Mouse (Mus musculus) v-Abl transformed pro-B cells (cell line): ENCODE results near the gene Shisa4.

ENCODE experiments used
- in situ Hi-C, 2 experiments: fragments of 400-800 bp; cut with MboI; formaldehyde crosslinking; loops; one replicate each; pipeline ENCODE4 v1.15.1; 2025; ENCODE audit not compliant: unreplicated experiment in 2 of 2

The Shisa4 gene

DNA sequence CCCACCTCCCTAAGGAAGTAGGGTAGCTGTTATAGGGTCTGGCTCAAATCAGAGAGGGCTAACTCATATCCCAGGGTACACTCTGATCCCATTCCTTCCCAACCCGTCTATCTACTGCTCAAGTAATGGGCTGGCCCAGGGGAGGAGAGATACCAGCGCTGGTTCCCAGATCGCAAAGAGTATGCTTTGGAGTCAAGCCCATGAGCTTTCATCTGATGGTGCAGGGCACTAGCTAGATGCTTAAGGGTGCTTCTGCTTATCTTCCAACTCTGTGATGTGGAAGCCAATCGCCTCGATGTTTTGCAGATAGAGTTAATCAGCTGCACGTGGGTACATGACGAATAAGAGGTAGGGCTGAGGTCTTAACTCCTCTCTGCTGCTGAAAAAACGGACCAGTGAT, 7.4 kb downstream of the Shisa4 start:
- in situ Hi-C loops: loop anchor here (5.0 to 25.0 kb wide), 4 partner anchors 195 to 383 kb away; no protein-coding TSS in a partner anchor

DNA sequence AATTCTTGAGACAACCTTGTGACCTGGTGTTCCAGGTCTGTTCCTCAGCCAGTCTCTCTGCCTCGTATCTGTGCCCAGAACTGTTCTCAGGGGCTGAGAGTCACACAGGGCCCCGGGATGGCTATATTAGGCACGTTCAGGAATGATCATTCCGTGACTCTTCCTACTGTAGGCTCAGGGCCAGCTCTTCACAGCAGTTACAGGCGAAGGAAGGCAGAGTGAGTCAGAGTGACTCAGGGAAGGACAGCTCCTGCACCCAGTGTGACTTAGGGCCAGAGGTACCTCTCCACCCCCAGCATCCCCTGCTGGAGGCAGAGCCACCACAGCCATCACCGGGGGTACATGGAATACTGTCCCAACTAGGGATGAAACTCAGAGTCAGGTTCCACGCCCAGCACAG, 8.0 kb downstream of the Shisa4 start:
- in situ Hi-C loops: loop anchor here (5.0 to 25.0 kb wide), 4 partner anchors 195 to 382 kb away; no protein-coding TSS in a partner anchor

- in situ Hi-C loops: loop anchor here (5.0 to 25.0 kb wide), 4 partner anchors 194 to 382 kb away; no protein-coding TSS in a partner anchor
Observed at GRCm38 (mm10) chr1:135366380-135366779, 8.7 kb downstream of the Shisa4 start.

DNA sequence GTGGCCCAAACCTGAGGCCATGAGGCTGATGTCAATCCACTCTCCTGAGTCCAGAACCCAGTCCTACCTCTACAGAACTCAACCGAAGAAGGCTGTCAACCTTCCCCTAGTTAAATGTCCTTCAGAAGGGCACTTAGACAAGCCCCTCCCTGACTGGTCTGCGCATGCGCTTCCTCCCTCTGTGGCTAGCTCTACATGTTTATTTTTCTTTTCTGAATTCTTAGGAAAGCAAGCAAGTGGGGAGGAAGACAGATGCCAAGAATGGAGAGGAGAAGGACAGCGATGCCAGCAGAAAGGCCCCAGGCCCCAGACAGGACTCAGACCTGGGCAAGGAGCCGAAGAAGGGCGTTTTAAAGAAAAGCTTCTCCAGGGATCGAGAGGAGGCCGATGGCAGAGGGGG, 11.6 kb downstream of the Shisa4 start:
- in situ Hi-C loops: loop anchor here (10.0 to 25.0 kb wide), 2 partner anchors 376 to 379 kb away; no protein-coding TSS in a partner anchor

GRCm38 (mm10) chr1:135362115-135362514, 12.9 kb downstream of the Shisa4 start:
- in situ Hi-C loops: loop anchor here (10.0 to 25.0 kb wide), 2 partner anchors 375 to 377 kb away; no protein-coding TSS in a partner anchor

- in situ Hi-C loops: loop anchor here (10.0 to 25.0 kb wide), 2 partner anchors 374 to 377 kb away; no protein-coding TSS in a partner anchor
Observed at GRCm38 (mm10) chr1:135361491-135361890, 13.5 kb downstream of the Shisa4 start.

GRCm38 (mm10) chr1:135359071-135359470, 16.0 kb downstream of the Shisa4 start:
- in situ Hi-C loops: loop anchor here (5.0 to 25.0 kb wide), 2 partner anchors 97 to 372 kb away; no protein-coding TSS in a partner anchor

DNA sequence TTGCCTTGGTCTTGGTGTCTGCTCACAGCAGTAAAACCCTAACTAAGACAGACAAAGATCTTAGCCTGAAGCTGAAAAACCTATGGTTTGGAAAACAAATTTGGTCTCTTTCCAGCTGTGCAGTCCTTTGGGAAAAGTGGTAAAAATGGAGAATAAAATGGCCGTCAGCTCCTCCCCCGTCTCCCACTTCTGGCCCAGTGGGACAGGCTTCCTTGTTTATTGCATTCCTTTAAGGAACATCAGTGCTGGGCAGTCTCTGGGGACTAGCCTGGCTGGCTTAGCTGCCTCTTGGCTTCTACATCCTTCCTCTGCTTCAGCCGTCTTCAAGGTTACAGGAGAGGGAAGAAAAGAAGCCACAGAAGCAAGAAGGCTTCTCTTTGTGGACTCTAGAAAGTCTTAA, 23.1 kb downstream of the Shisa4 start:
- in situ Hi-C loops: loop anchor here in 1 of 2 experiments (25.0 kb wide), 1 partner anchor 365 kb away; no protein-coding TSS in a partner anchor

DNA sequence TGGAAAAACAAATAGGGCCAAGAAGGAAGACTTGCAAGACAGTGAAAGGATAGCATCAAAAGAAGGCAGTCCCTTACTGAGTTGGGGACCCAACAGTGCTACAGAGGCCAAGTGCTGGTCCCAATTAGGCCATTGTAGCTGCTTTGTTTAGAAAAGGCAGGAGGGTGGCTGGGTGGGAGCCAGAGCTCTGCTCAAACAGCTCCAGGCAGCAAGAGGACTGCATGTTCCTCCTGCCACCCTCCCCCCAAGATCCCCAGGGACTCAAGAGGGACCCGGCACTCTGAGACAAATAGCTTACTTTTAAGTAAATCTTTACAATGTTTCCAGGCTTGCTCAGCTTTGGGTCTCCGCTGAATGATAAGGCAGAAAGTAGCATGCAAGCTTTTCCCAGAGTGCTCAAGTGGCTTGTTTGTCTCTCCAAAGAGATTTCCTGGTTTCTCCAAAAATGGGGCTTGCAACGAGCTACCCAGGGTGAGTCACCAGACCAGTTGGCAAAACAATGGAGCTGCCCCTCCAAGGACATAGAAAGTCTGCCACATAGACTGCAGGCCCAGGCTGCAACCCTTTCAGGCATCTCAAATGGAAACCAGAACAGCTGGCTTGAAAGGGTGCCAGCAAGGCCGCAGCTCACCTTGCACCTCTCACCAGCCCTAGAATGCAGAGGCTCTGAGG, 27.4 kb downstream of the Shisa4 start:
- in situ Hi-C loops: no loop called here

DNA sequence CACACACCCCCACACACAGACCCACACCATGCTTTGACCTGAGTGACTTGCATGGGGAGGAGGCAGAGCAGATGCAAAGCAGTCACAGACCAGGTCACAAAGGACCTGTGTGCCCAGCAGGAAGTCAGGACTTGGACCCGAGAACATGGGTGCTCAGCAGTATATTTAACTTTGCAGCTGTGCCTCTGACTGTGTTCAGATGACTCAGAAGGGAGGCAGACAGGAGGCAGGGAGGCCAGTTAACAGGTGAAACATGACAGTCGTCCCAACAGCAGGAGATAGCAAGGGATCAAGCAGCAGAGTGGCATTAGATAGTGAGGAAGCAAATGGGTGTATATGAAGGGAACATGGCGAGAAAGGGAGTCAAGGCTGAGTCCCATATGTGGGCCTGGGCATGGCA, 28.1 kb downstream of the Shisa4 start:
- in situ Hi-C loops: no loop called here

- in situ Hi-C loops: no loop called here
Observed at GRCm38 (mm10) chr1:135344026-135344425, 31.0 kb downstream of the Shisa4 start.

DNA sequence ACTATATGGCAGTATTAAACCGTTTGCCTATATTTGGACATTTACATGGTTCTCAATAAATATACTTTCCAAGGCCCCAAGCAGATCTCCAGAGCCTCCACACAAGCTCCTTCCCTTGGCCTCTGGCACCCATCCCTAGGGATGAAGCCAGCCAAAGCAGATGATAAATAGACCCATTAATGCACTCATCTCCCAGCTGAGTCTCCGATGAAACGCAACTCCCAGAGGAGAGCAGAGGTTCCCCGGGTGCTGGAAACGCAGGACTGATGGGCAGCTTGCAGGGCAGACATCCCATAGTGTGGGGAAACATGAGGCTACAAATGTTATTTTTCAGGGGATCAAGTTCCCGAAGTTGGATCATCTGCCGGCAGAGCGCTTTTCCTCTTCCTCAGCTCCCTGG, 33.1 kb downstream of the Shisa4 start:
- in situ Hi-C loops: no loop called here

DNA sequence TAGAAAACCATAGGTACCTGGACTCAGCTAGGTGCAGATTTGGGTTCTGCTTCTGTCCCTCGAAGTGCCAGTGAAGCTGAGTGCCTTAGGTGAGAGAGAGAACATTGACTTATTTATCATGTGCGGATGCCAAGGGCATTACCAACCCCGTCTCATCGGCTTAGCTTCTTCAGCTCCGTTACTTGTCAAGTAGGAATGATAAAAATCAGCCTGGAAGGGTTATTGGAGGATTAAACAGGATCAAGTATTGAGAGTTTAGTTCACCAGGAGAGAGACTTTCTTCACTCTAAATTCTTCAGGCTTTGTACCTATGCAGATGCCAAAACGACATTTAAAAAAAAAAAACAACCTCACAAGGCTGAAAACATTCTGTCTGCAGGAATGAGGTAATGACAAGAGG, 44.5 kb downstream of the Shisa4 start:
- in situ Hi-C loops: no loop called here

GRCm38 (mm10) chr1:135328368-135328767, 46.7 kb downstream of the Shisa4 start:
- in situ Hi-C loops: no loop called here

- in situ Hi-C loops: no loop called here
Observed at GRCm38 (mm10) chr1:135325934-135326333, 49.1 kb downstream of the Shisa4 start.

DNA sequence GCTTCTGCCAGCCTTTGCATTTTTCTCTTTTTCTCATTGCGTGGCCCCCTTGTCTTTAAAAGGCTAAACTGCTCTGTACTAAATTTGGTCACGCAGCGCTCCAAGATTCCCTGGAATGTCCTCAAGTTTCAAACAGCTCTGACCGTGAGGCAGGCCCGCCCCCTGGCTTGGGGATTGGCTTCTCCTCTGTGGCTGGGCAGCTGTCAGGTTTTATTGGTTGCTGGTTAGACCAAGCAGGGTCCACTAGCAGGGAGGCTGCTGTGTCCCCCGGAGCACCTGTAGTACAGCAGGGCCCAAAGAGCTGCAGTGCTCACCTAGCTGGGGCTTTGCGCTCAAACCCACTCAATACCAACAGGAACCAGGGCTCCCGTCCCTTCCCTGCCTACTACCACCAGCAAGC, 50.5 kb downstream of the Shisa4 start, which contains the start of gene Lmod1:
Gene Lmod1, plus strand, starts transcription at position 237 of the 400 bp plus-strand sequence.
- in situ Hi-C loops: no loop called here

GRCm38 (mm10) chr1:135323367-135323901, 51.6 kb downstream of the Shisa4 start:
- in situ Hi-C loops: no loop called here
